Mouse (Mus musculus) embryo, embryonic 11 days (tissue): ENCODE data around the gene Fbrsl1.

Source experiments
- DNase-seq: peaks from one replicate; pipeline ENCODE4 v3.0.0-alpha.2; 2015

Gene Fbrsl1

DNA sequence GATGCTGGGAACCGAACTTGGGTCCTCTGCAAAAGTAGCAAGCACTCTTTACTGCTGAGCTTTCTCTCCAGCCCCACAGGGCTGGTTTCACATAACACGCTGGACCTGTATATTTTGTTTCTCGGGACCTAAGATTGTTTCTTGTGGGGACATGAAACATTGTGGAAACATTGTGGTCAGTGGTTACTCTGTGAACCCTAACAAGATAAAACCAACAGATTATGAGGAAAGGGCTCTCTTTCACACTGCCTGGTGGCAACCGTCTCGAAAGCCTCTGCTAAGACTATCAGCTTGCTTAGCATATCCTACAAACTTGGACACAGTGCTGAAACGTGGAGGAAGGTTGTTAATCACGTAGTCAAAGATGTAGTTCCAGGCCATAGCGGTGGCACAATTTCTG is 101.3 kb downstream of the Fbrsl1 start:
- DNase-seq: no peak

DNA sequence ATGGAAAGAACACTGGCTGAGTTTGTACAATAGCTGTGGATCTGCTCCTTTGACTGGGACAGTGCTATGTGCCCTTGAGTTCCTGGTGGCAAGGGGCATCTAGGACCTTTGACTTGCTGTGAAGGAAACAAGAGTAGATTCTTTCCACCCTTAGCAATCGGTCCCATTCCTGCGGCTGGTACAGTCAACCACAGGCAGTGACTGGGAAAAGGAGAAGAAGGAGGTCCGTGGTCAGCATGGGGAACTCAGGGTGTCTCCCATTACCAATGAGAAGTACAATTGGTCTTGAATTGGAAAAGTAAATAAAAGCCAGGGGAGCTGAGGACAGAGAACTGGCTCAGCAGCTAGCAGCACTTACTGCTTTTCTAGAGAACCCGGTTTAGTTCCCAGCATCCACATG is 102.8 kb downstream of the Fbrsl1 start:
- no peak for DNase-seq

DNA sequence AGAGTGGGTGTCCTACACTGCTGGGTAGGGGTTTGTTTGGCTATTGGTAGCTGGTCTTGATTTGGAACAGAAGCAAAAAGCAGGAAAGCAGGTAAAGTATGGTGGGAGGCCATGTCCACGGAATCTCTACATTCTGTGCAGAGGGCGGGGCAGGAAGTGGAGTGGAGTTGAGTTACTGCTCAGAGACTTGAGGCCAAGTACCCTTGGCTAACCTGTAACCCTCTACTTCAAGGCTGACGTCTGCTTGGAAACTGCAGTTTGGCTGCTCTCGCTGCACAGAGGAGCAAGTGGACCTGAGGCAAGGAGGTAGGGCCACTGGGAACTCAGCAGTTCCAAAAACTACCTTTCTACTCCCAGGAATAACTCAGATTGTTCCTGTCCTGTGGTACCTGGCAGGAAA is 103.8 kb downstream of the Fbrsl1 start, which contains the start of gene Lrcol1:
Gene Lrcol1, plus strand, starts transcription at position 207 of the 400 bp plus-strand sequence.
- no peak for DNase-seq

DNA sequence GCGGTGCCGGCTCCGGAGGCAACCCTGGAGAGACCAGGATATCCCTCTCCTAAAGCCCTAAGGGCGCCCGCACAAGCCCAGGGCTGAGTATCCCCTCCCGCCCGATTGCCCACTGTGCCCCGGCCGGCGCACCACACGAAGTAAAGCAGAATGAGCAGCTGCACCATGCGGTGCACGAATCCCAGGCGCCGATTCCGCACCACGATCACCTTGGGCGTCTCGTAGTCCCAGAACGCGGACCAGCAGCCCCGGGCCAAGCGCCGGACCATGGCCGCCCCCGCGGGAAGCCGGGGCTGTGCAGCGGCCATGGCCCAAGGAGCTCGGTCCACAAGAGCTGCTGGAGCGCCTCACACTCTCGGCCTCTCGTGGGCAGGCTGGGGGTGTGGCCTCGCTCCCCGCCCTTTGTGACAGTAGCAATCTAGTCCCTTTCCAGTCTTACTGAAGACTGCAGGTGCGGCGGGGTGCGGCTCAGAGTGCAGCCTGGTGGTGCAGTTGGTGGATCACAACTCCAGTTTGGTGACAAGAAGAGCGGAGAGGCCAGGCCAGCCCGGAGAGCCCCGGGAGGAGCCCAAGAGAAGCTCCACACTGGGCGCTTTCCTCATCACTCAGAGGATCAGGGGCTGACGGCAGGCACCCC is 105.5 kb downstream of the Fbrsl1 start, which contains the start of gene P2rx2:
Gene P2rx2, minus strand, starts transcription at position 565 of the 637 bp plus-strand sequence.
- peak; percentile 66 for DNase-seq

- no peak for DNase-seq
Observed at GRCm38 (mm10) chr5:110338792-110339191, 109.5 kb downstream of the Fbrsl1 start.

DNA sequence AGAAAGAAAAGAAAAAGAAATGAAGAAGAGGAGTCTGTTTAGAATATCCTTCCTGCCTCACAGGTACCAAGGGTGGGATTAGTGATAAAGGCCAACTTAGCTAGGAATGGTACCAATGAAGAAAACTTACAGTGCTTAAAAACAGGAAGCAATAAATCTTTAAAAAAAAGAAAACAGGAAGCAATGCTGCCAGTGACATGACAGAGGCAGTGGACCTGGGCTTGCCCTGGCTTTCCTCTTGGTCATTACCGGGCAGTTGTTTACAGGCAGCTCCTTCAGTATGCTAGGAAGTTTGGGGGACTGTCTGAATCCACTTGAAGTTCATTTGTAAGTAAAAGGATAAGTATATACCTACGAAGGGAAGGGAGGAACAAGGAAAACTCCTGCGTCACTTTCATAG is 117.8 kb downstream of the Fbrsl1 start:
- no peak for DNase-seq

DNA sequence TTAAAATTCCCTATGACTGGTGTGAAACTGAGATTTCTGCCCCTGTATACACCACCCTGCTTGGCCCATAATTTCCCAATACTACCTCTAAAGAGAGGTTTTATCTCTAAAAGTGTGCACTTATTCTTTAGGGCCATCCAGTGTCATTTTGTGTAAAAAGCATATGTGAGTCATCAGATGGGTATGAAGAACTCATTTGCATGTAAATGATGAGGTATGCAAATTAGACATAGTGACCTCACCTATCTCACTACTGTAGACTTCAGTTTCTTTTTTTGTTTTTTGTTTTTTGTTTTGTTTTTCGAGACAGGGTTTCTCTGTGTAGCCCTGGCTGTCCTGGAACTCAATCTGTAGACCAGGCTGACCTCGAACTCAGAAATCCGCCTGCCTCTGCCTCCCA is 135.2 kb downstream of the Fbrsl1 start:
- DNase-seq: no peak
